Mouse (Mus musculus): ENCODE results near the gene Gm20708. TPM values are rescaled to one million over a fixed set of nuclear protein-coding genes. Genes with fewer than 3 reads are reported as not detected.
"Not testable (repeated sequence)": the region's sequence is repeated elsewhere in the genome, so short reads cannot be mapped to it uniquely, and the experiment has no call there.

The Gm20708 gene
- total RNA-seq, 1 experiment from 2014 or later: 0.93 TPM

- DNase-seq: not testable (repeated sequence)
Observed at GRCm38 (mm10) chr11:117833509-117833908, 24.0 kb downstream of the Gm20708 start.

- DNase-seq: no peak
Observed at GRCm38 (mm10) chr11:117834086-117834485, 24.6 kb downstream of the Gm20708 start.

- peak; percentile 50 for DNase-seq
Observed at GRCm38 (mm10) chr11:117836306-117836705, 26.8 kb downstream of the Gm20708 start.

- DNase-seq: no peak
Observed at GRCm38 (mm10) chr11:117838572-117838971, 29.1 kb downstream of the Gm20708 start.

- no peak for DNase-seq
Observed at GRCm38 (mm10) chr11:117839021-117839420, 29.6 kb downstream of the Gm20708 start.

- DNase-seq: peak; percentile 58
Observed at GRCm38 (mm10) chr11:117840910-117841309, 31.4 kb downstream of the Gm20708 start.

GRCm38 (mm10) chr11:117843434-117843833 is 34.0 kb downstream of the Gm20708 start:
- DNase-seq: no peak

- DNase-seq: no peak
Observed at GRCm38 (mm10) chr11:117844997-117845396, 35.5 kb downstream of the Gm20708 start.

- no peak for DNase-seq
Observed at GRCm38 (mm10) chr11:117845651-117846050, 36.2 kb downstream of the Gm20708 start.

GRCm38 (mm10) chr11:117846640-117847039 is 37.2 kb downstream of the Gm20708 start:
- DNase-seq: no peak

- no peak for DNase-seq
Observed at GRCm38 (mm10) chr11:117847593-117848215, 38.2 kb downstream of the Gm20708 start.

GRCm38 (mm10) chr11:117848271-117848984 is 39.0 kb downstream of the Gm20708 start:
- peak; percentile 67 for DNase-seq

GRCm38 (mm10) chr11:117848985-117849671 is 39.7 kb downstream of the Gm20708 start, which contains the start of gene Birc5:
TSS of gene Birc5 (plus strand) at chr11:117849251.
- peak; percentile 98 for DNase-seq

- no peak for DNase-seq
Observed at GRCm38 (mm10) chr11:117852875-117853274, 43.4 kb downstream of the Gm20708 start.

- DNase-seq: no peak
Observed at GRCm38 (mm10) chr11:117854241-117854640, 44.8 kb downstream of the Gm20708 start.

- no peak for DNase-seq
Observed at GRCm38 (mm10) chr11:117855360-117855759, 45.9 kb downstream of the Gm20708 start.

- DNase-seq: no peak
Observed at GRCm38 (mm10) chr11:117855975-117856374, 46.5 kb downstream of the Gm20708 start.

GRCm38 (mm10) chr11:117857462-117857861 is 48.0 kb downstream of the Gm20708 start:
- no peak for DNase-seq

- no peak for DNase-seq
Observed at GRCm38 (mm10) chr11:117858392-117858791, 48.9 kb downstream of the Gm20708 start.

- DNase-seq: no peak
Observed at GRCm38 (mm10) chr11:117860601-117861000, 51.1 kb downstream of the Gm20708 start, which contains the start of gene Tmem235. TSS of gene Tmem235 (plus strand) at chr11:117860752.

- no peak for DNase-seq
Observed at GRCm38 (mm10) chr11:117863174-117863856, 53.8 kb downstream of the Gm20708 start.

GRCm38 (mm10) chr11:117864805-117865204 is 55.3 kb downstream of the Gm20708 start:
- no peak for DNase-seq

Measured in adrenal gland, postnatal 14 days (tissue).